Mouse (Mus musculus) 3134 (cell line): ENCODE data around the gene Urah.

Experiments used
- DNase-seq: peaks from one replicate; pipeline ENCODE4 v3.0.0-alpha.2; 2011; ENCODE audit warnings: low spot score; ENCODE audit not compliant: insufficient read length; ENCODE audit errors: extremely low read depth

The Urah gene

DNA sequence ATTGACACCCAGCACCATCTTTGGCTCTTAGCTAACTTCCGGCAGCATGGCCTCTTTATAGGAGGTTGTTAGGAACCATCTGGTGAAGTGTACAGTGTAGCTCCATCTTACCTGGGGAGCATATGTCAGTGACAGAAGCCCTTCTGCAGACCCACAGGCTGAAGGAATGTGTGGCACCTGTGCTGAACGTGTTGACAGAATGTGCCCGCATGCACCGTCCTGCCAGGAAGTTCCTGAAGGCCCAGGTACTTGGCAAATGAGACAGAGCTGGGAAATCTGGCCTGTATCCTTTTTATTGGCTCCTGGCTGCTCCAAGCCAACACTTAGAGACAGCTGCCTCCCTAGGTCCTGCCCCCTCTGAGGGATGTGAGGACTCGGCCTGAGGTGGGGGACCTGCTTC lies 25.9 kb downstream of the Urah start:
- DNase-seq, result no peak

DNA sequence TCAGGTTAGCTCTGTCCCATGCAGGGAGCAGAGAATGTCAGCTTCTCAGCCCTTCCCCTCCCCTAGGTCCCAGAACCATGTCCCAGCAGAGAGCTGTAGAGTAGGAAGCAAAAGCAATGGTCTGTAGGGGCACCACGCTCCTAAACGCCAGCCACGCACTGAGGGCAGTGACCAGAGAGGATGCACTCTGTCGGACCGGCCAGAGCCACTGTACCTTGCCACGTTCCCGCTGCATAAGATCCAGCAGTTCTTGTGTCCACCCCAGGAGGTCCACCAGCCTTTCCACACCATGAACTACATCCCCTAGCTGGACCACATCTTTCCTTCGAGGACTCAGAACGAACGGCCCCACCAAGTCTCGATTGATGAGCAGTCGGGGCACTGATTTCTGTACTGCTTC lies 29.9 kb downstream of the Urah start:
- DNase-seq, result no peak

- no peak for DNase-seq
Observed at GRCm38 (mm10) chr7:140874224-140874623, 39.4 kb downstream of the Urah start.

DNA sequence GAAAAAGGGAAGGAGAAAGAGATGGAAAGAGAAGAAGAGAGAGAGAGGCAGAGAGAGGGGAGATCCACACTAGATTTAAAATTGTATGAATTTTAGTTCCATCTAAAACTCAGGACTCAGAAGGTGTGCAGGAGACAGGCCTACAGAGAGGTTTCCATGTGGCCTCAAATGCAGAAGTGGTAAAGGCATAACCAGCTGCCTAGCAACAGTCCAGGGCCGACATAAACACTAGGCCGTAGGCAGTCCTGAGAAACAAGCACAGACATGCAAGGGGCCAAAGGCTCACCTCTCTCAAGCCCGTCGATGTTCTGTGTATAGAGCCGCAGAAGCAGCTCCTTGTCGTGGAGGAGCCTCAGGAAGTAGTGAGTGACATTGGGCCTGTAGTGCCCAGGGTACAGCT lies 42.5 kb downstream of the Urah start:
- no peak for DNase-seq

DNA sequence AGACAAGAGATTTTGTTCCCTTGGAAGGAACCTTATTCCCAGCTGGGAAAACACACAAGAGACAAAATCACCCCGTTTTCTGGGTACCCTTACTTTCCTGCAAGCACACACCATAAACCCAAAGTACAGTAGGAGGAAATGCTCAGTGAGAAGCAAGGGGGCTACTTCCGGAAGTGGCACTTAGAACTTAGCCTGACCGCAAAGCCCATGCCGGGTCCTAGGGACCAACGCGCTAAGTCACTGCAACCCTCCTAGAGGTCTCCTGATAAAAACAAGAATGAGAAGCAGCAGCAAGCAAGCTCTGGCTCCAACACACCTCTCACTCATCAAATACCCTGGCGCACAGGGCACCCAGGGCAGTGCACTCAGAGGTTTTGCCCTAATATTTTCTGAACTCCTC lies 44.5 kb downstream of the Urah start:
- no peak for DNase-seq

GRCm38 (mm10) chr7:140880419-140880818 lies 45.6 kb downstream of the Urah start:
- DNase-seq, result no peak

DNA sequence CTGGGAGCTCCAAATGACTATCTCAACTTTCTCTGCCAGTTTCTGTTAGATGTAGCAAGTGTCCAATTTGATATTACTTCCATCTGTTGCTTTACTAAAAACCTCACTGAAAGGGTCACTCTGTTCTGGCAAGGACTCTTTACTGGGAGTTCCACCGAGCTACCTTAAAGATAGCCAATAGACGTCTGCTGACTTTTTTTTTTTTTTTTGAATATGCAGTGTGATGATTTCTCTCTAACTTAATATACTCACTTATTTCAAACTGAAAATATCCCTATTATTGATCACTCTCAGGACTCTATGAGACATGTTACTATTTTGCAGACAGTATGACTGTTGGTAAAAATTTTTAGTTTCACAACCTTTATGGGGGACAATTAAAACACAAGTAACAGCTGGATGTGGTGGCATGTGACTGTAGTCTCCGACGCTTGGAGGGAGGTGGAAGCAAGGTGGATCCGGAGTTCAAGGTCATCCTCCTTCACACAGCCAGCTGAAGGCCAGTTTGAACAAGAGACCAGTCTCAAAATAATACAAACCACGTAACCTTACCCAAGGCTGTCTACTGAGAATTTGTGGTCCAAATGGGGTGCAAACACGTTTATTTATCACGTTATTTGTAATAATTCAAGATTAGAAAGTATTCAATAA lies 46.2 kb downstream of the Urah start:
- DNase-seq, result no peak

GRCm38 (mm10) chr7:140881696-140882468 lies 47.1 kb downstream of the Urah start, which contains the start of the genes Psmd13 and Sirt3:
Gene Psmd13 (plus strand): TSS chr7:140881968.
Gene Sirt3 (minus strand): TSS chr7:140882309.
- peak; percentile 95 for DNase-seq

GRCm38 (mm10) chr7:140882469-140882803 lies 47.6 kb downstream of the Urah start:
- no peak for DNase-seq
